Mouse (Mus musculus) mature B cell (primary cell): ENCODE data around the gene Lrp6.

Experiments
- in situ Hi-C: fragments of 300-500 bp; cut with MboI; formaldehyde crosslinking; loops from 2 replicates; pipeline ENCODE4 v1.14.3; 2019

Lrp6 gene

DNA sequence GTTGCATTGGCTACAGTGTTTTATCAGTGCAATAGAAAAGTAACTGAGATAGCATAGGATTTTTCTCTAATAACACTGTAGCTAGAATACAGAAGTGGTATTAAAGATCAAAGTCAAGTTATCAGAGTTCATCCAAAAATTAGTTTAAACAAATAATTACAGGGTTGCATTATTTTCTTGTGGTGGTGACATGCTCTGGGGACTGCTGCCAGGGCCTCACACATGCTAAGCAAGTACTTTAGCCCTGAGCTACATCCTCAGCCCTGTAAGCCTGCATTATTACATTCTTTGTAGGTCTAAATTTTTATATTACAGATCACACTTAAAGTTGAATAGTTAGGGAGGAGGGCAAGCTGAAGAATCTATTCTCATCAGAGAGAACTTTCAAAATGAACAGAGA, 68.2 kb downstream of the Lrp6 start:
- in situ Hi-C loops: no loop called here

- in situ Hi-C loops: no loop called here
Measured at GRCm38 (mm10) chr6:134494828-134495698, 71.7 kb downstream of the Lrp6 start.

DNA sequence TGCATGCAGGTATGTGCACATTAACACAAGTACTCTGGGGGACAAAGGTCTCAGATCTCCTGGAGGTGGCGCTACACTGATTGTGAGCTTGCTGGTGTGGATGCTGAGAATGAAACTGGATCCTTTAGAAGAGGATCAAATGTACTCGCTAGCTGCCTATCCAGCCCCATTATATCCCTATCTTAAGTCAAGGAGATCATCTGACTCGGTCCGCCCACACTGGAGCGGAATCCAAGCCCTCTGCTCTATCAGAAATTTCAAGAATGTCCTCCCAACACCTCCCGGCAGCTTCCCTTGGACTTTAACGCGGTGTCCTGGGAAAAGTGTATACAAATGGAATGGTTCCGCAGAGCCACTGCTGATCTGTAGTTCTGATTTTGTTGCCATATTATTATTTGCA, 77.1 kb downstream of the Lrp6 start:
- in situ Hi-C loops: no loop called here

- in situ Hi-C loops: no loop called here
Measured at GRCm38 (mm10) chr6:134489130-134489529, 77.6 kb downstream of the Lrp6 start.

GRCm38 (mm10) chr6:134486318-134486717, 80.4 kb downstream of the Lrp6 start:
- in situ Hi-C loops: no loop called here

DNA sequence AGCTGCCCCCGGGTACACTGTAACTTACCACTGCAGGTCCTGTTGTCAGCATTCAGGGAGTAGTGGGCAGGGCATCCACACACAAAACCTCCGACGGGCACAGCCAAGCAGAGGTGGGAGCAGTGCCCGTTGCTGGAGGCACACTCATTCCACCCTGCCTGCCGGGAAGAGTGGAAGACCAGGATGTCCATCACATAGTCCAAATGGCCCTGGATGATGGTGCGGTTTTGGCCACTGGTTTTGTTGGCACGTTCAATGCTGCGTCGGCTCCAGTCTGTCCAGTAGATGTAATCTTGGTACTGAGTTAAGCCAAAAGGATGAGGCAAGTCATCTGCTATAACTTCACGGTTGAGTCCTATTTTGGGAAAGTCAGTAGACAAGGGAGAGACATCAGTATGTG, 87.3 kb downstream of the Lrp6 start:
- in situ Hi-C loops: no loop called here

- in situ Hi-C loops: no loop called here
Measured at GRCm38 (mm10) chr6:134473143-134473561, 93.6 kb downstream of the Lrp6 start.

GRCm38 (mm10) chr6:134470857-134471256, 95.9 kb downstream of the Lrp6 start:
- in situ Hi-C loops: no loop called here

DNA sequence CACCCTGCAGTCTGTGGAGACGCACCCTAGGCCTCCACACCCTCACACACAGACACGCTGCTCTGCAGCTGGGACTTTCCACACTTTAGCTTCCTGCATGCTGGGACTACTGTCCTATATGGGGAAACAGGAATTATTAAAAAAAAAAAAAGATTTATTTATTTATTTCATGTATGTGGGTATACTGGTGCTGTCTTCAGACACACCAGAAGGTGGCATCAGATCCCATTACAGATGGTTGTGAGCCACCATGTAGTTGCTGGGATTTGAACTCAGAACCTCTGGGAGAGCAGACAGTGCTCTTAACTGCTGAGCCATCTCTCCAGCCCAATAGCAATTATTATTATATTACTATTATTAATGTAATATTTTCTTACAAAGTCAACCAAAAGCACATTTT, 97.5 kb downstream of the Lrp6 start:
- in situ Hi-C loops: no loop called here

DNA sequence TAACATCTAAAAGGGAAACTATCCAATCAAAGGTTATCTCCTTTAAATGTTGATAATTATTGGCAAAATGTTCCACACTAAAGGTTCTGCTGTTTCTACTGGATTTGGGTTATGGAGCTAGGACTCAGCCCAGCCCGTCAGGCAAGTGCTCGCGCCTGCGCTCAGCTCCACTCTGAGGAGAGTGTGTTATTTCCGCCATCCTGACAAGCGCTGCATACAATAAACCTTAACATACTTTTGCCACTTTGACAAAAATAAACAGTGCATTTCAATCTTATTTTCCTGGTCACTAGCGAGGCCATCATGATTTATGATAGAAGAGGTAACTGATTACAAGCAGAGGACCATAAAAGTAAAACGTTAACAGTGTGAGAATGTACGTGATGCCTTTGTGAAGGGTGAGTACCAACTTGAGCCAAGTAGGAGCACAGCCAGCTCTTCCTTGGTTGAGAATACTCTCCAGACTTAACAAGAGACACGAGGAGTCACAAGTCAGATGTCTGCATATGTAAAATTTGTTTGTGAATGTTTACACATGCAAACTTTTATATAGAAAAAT, 100.0 kb downstream of the Lrp6 start:
- in situ Hi-C loops: no loop called here

DNA sequence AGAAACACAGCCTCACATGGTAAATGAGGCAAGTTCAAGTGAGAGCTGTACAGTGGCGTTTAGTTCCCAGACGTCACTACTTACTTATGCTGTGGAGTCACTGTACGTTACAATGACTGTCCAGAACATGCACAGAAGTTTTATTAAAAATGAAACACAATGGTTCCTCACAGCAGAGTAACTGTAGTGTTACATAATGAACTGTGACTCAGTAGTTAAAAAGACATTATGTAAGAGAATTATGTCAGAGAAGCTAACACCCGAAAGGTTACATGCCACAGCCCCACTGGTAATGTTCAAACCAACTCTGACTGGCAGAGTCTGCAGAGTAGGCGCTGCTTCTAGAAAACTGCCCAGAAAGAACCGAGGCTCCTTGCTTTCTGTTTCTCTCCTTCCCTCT, 105.6 kb downstream of the Lrp6 start:
- in situ Hi-C loops: no loop called here

GRCm38 (mm10) chr6:134458376-134458775, 108.4 kb downstream of the Lrp6 start:
- in situ Hi-C loops: no loop called here

DNA sequence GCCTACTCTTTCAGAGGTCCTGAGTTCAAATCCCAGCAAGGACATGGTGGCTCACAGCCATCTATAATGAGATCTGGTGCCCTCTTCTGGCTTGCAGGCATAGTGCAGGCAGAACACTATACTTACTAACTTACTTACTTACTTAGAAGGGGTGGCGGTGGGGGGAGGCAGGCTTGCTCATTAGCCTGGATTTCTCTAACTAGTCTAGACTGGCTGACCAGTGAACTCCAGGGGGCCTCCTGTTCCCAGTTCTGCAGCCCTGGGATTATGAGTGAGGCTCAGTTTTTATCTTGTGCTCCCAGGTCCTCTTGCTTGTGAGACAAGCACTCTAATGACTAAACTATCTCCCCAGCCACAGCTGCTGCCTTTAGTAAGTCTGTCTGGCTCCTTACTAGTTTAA, 112.7 kb downstream of the Lrp6 start:
- in situ Hi-C loops: no loop called here

- in situ Hi-C loops: no loop called here
Measured at GRCm38 (mm10) chr6:134450661-134451119, 116.1 kb downstream of the Lrp6 start.

- in situ Hi-C loops: no loop called here
Measured at GRCm38 (mm10) chr6:134449958-134450357, 116.8 kb downstream of the Lrp6 start.

DNA sequence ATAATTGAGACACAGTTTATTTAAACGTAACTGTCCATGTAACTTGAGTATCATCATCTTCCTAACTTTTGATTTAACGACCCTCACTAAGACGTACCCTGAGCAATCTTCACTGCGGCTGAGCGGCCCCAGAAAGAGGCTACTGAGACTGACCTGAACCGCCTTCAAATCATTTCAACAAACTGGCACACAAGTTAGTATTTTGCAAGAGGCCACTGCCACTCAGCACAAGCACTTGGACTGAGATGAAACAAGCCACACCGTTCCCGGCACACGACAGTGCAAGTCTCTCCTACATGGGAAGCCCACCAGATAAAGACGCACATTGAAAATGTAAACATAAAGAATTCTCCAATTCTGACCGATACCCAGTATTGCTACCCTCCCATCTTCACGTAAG, 118.3 kb downstream of the Lrp6 start:
- in situ Hi-C loops: no loop called here

DNA sequence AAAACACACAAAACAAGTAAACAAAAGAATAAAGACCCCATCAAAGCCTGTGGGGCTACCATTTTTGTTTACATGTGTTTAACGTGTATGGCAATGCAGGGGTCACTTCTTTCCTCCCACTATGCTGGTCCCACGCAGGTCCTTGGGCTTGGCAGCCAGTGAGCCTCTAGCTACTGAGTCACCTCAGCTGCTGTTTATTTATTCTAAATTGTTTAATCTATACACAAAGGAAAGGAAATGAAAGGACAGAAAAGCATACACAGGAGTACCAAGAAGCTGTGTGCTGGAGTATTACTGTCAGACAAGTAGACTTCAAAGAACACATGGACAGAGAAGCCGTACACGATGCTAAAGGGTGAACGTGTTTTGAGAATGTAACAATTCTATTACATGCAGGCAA, 122.8 kb downstream of the Lrp6 start:
- in situ Hi-C loops: no loop called here

DNA sequence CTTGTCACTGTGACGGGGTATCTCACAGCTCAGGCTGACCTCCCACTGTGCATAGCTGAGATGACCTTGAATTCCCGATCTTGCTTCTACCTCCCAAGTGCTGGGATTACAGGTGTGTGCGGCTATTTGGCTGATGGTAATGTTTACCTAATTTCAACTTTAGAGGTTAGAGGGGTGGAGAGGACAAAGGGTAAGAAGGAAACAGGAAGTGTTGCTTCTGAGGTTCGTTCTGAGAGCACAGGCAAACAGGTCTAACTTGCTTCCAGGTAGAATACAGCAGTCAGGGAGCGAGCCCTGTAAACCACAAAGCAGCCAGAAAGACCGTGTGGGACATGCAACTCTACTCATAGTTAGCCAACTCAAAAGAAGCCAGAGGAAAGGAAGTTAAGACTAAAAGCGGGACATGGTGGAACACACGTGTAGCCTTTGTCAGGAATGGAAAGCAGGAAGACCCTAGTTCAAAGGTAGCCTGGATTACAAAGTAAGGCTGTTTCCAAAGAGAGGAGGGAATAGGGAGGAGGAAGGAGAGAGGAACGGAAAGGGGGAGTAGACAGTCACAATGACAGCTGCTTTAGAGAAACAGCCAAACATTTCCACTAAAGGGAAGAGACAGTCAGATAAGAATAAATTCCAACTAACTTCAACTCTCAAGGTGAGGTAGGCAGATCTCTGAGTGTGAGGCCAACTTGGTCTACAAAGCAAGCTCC, 123.4 kb downstream of the Lrp6 start:
- in situ Hi-C loops: no loop called here

- in situ Hi-C loops: no loop called here
Measured at GRCm38 (mm10) chr6:134442219-134442618, 124.5 kb downstream of the Lrp6 start.

- in situ Hi-C loops: no loop called here
Measured at GRCm38 (mm10) chr6:134441716-134442115, 125.0 kb downstream of the Lrp6 start.

DNA sequence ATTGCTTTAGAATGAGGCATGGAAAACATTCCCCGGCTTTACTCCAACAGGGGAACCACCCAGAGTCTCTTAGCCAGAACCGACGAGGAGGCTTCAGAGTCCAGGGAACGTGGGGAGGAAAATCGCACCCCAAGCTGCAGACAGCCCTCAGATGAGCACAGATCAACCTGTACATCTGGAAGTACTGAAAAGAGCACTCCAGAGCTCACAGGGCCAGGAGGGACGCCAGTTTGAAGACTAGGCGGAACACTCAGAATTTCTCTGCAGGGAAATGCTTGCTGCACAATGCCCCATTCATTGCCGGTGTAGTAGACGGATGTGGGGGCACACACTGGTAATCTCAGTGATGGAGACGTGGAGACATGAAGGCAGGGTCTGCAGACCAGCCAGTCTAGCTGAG, 126.7 kb downstream of the Lrp6 start:
- in situ Hi-C loops: no loop called here

GRCm38 (mm10) chr6:134439401-134440021, 127.3 kb downstream of the Lrp6 start:
- in situ Hi-C loops: no loop called here
